Mouse (Mus musculus) small intestine, adult 2 months (tissue): ENCODE data around the gene Rpl37a.

Source experiments
- CTCF ChIP-seq: fragments of 200-500 bp; IDR thresholded peaks from 2 replicates; pipeline ENCODE4 v1.5.1; 2012; ENCODE audit warnings: low read depth, mild to moderate bottlenecking, control low read depth, inconsistent platforms, low read length, moderate library complexity, mixed read lengths; ENCODE audit not compliant: insufficient replicate concordance, insufficient read length; ENCODE audit errors: extremely low read depth
- POLR2A ChIP-seq: fragments of 200-500 bp; IDR thresholded peaks from 2 replicates; pipeline ENCODE4 v1.6.1; 2012; ENCODE audit warnings: low read depth, mild to moderate bottlenecking, control low read depth, inconsistent platforms, low read length, moderate library complexity

DNA sequence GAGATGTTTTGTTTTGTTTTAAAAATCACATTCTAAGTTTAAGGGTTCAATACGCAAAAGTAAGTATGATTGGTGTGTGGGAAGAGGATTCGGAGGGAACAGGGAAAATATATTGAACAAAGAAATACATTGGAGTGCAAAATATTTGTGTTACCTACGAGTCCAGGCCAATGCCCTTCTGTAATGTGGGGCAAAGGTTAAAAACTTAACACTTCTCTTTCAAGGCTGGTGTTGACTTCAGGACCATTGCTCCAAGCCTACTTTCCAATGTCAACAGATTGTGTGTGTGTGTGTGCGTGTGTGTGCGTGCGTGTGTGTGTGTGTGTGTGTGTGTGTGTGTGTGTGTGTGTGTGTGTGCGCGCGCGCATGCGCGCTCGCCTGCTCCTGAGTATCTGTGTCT is 14.9 kb downstream of the Rpl37a start:
- TF ChIP-seq POLR2A (no peak), CTCF (no peak)
